Mouse (Mus musculus) liver, embryonic 13.5 days (tissue): ENCODE measurements around the gene Skiv2l. TPM values are rescaled to one million over a fixed set of nuclear protein-coding genes. Genes with fewer than 3 reads are reported as not detected.
A peak's percentile ranks its signal among the peaks of the same experiment; 100 is the strongest.
"Not testable (repeated sequence)": the region's sequence is repeated elsewhere in the genome, so short reads cannot be mapped to it uniquely, and the experiment has no call there.

Experiments
- ATAC-seq: fragments of 200-750 bp; cut with Nextera tagmentation; 2 replicates; pipeline ENCODE4 v1.8.0; 2017; ENCODE audit warnings: low read depth, mild to moderate bottlenecking, moderate number of reproducible peaks, moderate library complexity
- DNase-seq: peaks from one replicate; pipeline ENCODE4 v3.0.0; 2022
- H3K27ac ChIP-seq: fragments of 300-500 bp; sonication (generic); 2 replicates; pipeline ENCODE4 v1.5.1; 2015; ENCODE audit warnings: moderate library complexity, mild to moderate bottlenecking, inconsistent platforms
- H3K27me3 ChIP-seq: fragments of 300-500 bp; sonication (generic); 2 replicates; pipeline ENCODE4 v1.6.1; 2015; ENCODE audit warnings: mild to moderate bottlenecking, inconsistent platforms
- H3K36me3 ChIP-seq: fragments of 300-500 bp; sonication (generic); 2 replicates; pipeline ENCODE4 v1.6.1; 2015; ENCODE audit warnings: mild to moderate bottlenecking, inconsistent platforms
- H3K4me1 ChIP-seq: fragments of 300-500 bp; sonication (generic); replicated peaks from 2 replicates; pipeline ENCODE4 v1.6.1; 2015; ENCODE audit warnings: inconsistent platforms
- H3K4me2 ChIP-seq: fragments of 300-500 bp; sonication (generic); 2 replicates; pipeline ENCODE4 v1.6.1; 2015; ENCODE audit warnings: inconsistent platforms, mild to moderate bottlenecking, moderate library complexity
- H3K4me3 ChIP-seq: fragments of 300-500 bp; sonication (generic); replicated peaks from 2 replicates; pipeline ENCODE4 v1.5.1; 2015; ENCODE audit warnings: mild to moderate bottlenecking, inconsistent platforms
- H3K9ac ChIP-seq: fragments of 300-500 bp; sonication (generic); 2 replicates; pipeline ENCODE4 v1.6.1; 2015; ENCODE audit warnings: mild to moderate bottlenecking, inconsistent platforms
- H3K9me3 ChIP-seq: fragments of 300-500 bp; sonication (generic); replicated peaks from 2 replicates; pipeline ENCODE4 v1.6.1; 2016; ENCODE audit warnings: inconsistent platforms
- WGBS: fragments of 180-500 bp; shearing (Covaris S2); methylation state at CpG from one replicate; pipeline ENCODE4 v1.1.7; 2015; ENCODE audit not compliant: insufficient replicate concordance; 5-methylcytosine and 5-hydroxymethylcytosine counted together
- polyA plus RNA-seq: library from polyadenylated mRNA; unstranded; fragments of >200 nt; fragmentation: Nextera tagmentation; extraction: Ambion mirVana; gene quantifications from 2 replicates; pipeline ENCODE4 v1.2.1, GENCODE M21; 2015

Gene Skiv2l
- polyA plus RNA-seq, 1 experiment from 2014 or later, result 24.0 TPM

GRCm38 (mm10) chr17:34844884-34845283, 5.1 kb downstream of the Skiv2l start:
- DNase-seq, result no peak
- no peak overlapping the region for H3K4me2 ChIP-seq
- WGBS, result 86% methylated on average over 13 of the region's 13 CpGs
- no peaks in the 10 kb centered on the region for H3K9me3 ChIP-seq
- no peak overlapping the region for H3K4me3 ChIP-seq
- H3K27ac ChIP-seq, result no peak overlapping the region
- ATAC-seq, result no peak
- peaks cover 32% of the 10 kb centered on the region for H3K4me1 ChIP-seq
- H3K9ac ChIP-seq, result no peak overlapping the region
- no peaks in the 10 kb centered on the region for H3K27me3 ChIP-seq
- H3K36me3 ChIP-seq, result peaks cover 84% of the 10 kb centered on the region

- Histone ChIP-seq H3K27me3 (no peaks in the 10 kb centered on the region), H3K9me3 (no peaks in the 10 kb centered on the region), H3K4me2 (peak overlapping the region; percentile 24), H3K36me3 (peaks cover 74% of the 10 kb centered on the region), H3K4me3 (no peak overlapping the region), H3K27ac (peak overlapping the region; percentile 71), H3K4me1 (peaks cover 45% of the 10 kb centered on the region), H3K9ac (peak overlapping the region; percentile 47)
- 74% methylated on average over 6 of the region's 6 CpGs for WGBS
- DNase-seq (peak; percentile 32), ATAC-seq (peak; percentile 26; the same call in 1 of the 2 replicates)
Measured at GRCm38 (mm10) chr17:34840736-34841307, 9.2 kb downstream of the Skiv2l start.

GRCm38 (mm10) chr17:34838785-34839184, 11.2 kb downstream of the Skiv2l start:
- WGBS, result 82% methylated on average over 7 of the region's 7 CpGs
- Histone ChIP-seq H3K4me2 (peak overlapping the region; percentile 32; the same call in 1 of the 2 replicates), H3K9ac (no peak overlapping the region), H3K36me3 (peaks cover 60% of the 10 kb centered on the region), H3K4me3 (peak overlapping the region; percentile 19; the same call in 1 of the 2 replicates), H3K4me1 (peaks cover 52% of the 10 kb centered on the region), H3K27ac (peak overlapping the region; percentile 29), H3K9me3 (no peaks in the 10 kb centered on the region), H3K27me3 (no peaks in the 10 kb centered on the region)
- ATAC-seq, result no peak
- no peak for DNase-seq

GRCm38 (mm10) chr17:34837464-34838324, 12.3 kb downstream of the Skiv2l start:
- Histone ChIP-seq H3K4me2 (peak overlapping the region; percentile 99), H3K36me3 (peaks cover 60% of the 10 kb centered on the region), H3K27ac (peak overlapping the region; percentile 82), H3K4me1 (peaks cover 52% of the 10 kb centered on the region), H3K4me3 (peak overlapping the region; percentile 83), H3K9ac (peak overlapping the region; percentile 85), H3K9me3 (no peaks in the 10 kb centered on the region), H3K27me3 (no peaks in the 10 kb centered on the region)
- 33% methylated on average over 43 of the region's 43 CpGs for WGBS
- no peak for DNase-seq
- ATAC-seq, result peak; percentile 1; the same call in 1 of the 2 replicates

- DNase-seq (peak; percentile 96), ATAC-seq (peak; percentile 93)
- H3K36me3 ChIP-seq, result peaks cover 60% of the 10 kb centered on the region
- H3K4me1 ChIP-seq, result peaks cover 52% of the 10 kb centered on the region
- peak within 1 kb of the TSS; percentile 82 for H3K27ac ChIP-seq
- peak within 1 kb of the TSS; percentile 85 for H3K9ac ChIP-seq
- no peaks in the 10 kb centered on the region for H3K9me3 ChIP-seq
- under 1% methylated on average over 40 of the region's 40 CpGs for WGBS
- peak within 1 kb of the TSS; percentile 99 for H3K4me2 ChIP-seq
- H3K4me3 ChIP-seq, result peak within 1 kb of the TSS; percentile 83
- no peaks in the 10 kb centered on the region for H3K27me3 ChIP-seq
Measured at GRCm38 (mm10) chr17:34836856-34837221, 13.2 kb downstream of the Skiv2l start, which contains the start of the genes Stk19 and Dxo. TSS of gene Stk19 (minus strand) at chr17:34836945. TSS of gene Dxo (plus strand) at chr17:34837019.

- Histone ChIP-seq H3K4me3 (peak overlapping the region; percentile 83), H3K4me2 (peak overlapping the region; percentile 99), H3K27ac (peak overlapping the region; percentile 76), H3K9me3 (no peaks in the 10 kb centered on the region), H3K4me1 (peaks cover 47% of the 10 kb centered on the region), H3K27me3 (no peaks in the 10 kb centered on the region), H3K36me3 (peaks cover 59% of the 10 kb centered on the region), H3K9ac (peak overlapping the region; percentile 85)
- 5% methylated on average over 48 of the region's 48 CpGs for WGBS
- ATAC-seq, result peak; percentile 80
- peak; percentile 81 for DNase-seq
Measured at GRCm38 (mm10) chr17:34836155-34836855, 13.7 kb downstream of the Skiv2l start.

GRCm38 (mm10) chr17:34830776-34831175, 19.2 kb downstream of the Skiv2l start:
- not testable (repeated sequence) for H3K27ac ChIP-seq, H3K9ac ChIP-seq, H3K27me3 ChIP-seq, ATAC-seq, DNase-seq, H3K4me1 ChIP-seq, H3K4me2 ChIP-seq, H3K4me3 ChIP-seq, H3K9me3 ChIP-seq
- 66% methylated on average over 1 of the region's 1 CpGs for WGBS
- H3K36me3 ChIP-seq, result peaks cover 81% of the 10 kb centered on the region

- no peak overlapping the region for H3K27ac ChIP-seq
- DNase-seq (no peak), ATAC-seq (no peak)
- H3K9me3 ChIP-seq, result no peaks in the 10 kb centered on the region
- no peak overlapping the region for H3K9ac ChIP-seq
- no peaks in the 10 kb centered on the region; the same call in 1 of the 2 replicates for H3K4me1 ChIP-seq
- H3K27me3 ChIP-seq, result no peaks in the 10 kb centered on the region
- no peak overlapping the region for H3K4me3 ChIP-seq
- 63% methylated on average over 7 of the region's 7 CpGs for WGBS
- no peaks in the 10 kb centered on the region for H3K36me3 ChIP-seq
- no peak overlapping the region for H3K4me2 ChIP-seq
Measured at GRCm38 (mm10) chr17:34814818-34815370, 35.1 kb downstream of the Skiv2l start.

- H3K36me3 ChIP-seq, H3K9me3 ChIP-seq, H3K27me3 ChIP-seq, H3K4me1 ChIP-seq, ATAC-seq, H3K27ac ChIP-seq, H3K4me3 ChIP-seq, H3K9ac ChIP-seq, H3K4me2 ChIP-seq: not testable (repeated sequence)
- 46% methylated on average over 12 of the region's 12 CpGs for WGBS
- peak; percentile 19 for DNase-seq
Measured at GRCm38 (mm10) chr17:34813747-34814146, 36.3 kb downstream of the Skiv2l start.

- H3K9me3 ChIP-seq, result no peaks in the 10 kb centered on the region
- no peaks in the 10 kb centered on the region; the same call in 1 of the 2 replicates for H3K4me1 ChIP-seq
- H3K27me3 ChIP-seq, result no peaks in the 10 kb centered on the region
- H3K27ac ChIP-seq, result no peak overlapping the region
- DNase-seq, result no peak
- ATAC-seq, result no peak
- H3K36me3 ChIP-seq, result no peaks in the 10 kb centered on the region
- H3K9ac ChIP-seq, result no peak overlapping the region
- H3K4me2 ChIP-seq, result no peak overlapping the region
- 61% methylated on average over 15 of the region's 15 CpGs for WGBS
- no peak overlapping the region for H3K4me3 ChIP-seq
Measured at GRCm38 (mm10) chr17:34811275-34811674, 38.7 kb downstream of the Skiv2l start.

GRCm38 (mm10) chr17:34810811-34811210, 39.2 kb downstream of the Skiv2l start:
- ATAC-seq, DNase-seq: not testable (repeated sequence)

More at GRCm38 (mm10) chr17:34810811-34811210, 39.2 kb downstream of the Skiv2l start:
- not testable (repeated sequence) for H3K9ac ChIP-seq, H3K9me3 ChIP-seq, H3K4me3 ChIP-seq, H3K36me3 ChIP-seq, H3K27ac ChIP-seq, H3K4me2 ChIP-seq, H3K27me3 ChIP-seq, H3K4me1 ChIP-seq
- WGBS, result 65% methylated on average over 8 of the region's 8 CpGs
